Mouse (Mus musculus): ENCODE results near the gene Crtc3. TPM values are rescaled to one million over a fixed set of nuclear protein-coding genes. Genes with fewer than 3 reads are reported as not detected.

Gene Crtc3
- total RNA-seq, 2 experiments from 2014 or later = 21.4 to 25.9 TPM

DNA sequence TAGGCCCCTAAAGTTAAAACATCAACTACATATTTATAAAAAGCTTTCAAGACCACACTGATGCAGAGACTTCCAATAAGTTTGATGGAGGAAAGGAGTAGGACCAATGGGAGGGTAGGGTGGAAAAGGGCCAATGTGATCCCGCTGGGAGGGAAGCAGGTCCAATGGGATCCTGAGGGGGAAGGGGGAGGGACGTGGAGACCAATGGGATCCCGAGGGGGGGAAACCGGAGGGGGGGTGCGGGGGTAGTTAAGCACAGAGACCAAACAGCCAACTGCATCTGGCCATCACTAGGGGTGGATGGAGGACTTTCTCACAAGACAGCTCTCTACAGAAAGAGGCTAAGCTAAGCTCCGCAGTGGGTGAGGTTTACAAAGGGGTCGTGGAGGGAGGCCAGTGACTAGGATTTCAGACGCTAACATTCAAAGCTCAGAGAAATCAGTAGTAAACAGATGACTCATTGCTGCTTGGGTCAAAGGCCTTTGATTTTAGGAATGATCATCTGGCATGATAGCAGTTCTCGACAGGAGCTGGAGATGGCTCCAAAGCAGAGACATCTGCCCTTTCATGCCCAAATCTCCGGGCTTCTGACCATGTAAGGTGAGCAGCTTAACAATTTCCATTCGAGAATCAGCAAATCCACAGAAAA is 83.6 kb downstream of the Crtc3 start:
- no peak for DNase-seq (ENCODE audit: low spot score in 2 of 2)

DNA sequence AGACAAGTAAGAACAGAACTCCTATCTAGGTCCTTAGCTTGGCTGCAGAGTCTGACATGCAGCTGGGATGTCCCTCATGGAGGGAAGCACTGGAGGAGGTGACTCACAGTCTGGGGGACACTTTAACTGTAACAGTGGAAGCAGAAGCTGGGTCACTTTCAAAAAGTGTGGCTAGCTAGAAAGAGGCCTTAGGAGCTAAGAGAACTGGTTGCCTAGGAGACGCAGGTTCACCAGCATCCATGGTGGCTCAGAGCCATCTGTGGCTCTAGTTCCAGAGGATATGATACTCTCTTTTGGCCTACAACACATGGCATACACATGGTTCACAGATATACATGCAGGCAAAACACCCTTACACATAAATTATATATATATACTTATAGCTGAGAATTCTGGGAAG is 86.1 kb downstream of the Crtc3 start:
- DNase-seq (ENCODE audit: low spot score in 2 of 2) = no peak

- DNase-seq (ENCODE audit: low spot score in 2 of 2) = no peak
Measured at GRCm38 (mm10) chr7:80598436-80598985, 90.2 kb downstream of the Crtc3 start.

DNA sequence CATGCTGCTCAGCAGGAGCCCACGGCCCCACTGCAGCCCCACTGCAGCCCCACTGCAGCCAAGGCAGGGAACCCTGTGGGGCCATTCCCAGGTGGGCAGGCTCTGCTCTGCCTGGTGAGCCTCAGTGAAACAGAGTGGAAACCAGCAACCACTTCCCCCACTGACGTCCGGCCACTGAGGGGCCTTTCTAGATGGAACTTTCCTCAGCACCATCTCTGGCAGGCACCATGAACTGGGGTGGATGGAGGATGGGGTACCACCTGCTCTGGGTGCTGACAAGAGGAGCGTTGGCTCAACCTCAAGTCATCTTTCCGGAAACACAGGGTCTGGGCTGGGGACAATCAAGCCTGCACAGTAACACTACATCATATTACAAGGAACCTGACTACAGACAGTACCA is 90.8 kb downstream of the Crtc3 start:
- no peak for DNase-seq (ENCODE audit: low spot score in 2 of 2)

DNA sequence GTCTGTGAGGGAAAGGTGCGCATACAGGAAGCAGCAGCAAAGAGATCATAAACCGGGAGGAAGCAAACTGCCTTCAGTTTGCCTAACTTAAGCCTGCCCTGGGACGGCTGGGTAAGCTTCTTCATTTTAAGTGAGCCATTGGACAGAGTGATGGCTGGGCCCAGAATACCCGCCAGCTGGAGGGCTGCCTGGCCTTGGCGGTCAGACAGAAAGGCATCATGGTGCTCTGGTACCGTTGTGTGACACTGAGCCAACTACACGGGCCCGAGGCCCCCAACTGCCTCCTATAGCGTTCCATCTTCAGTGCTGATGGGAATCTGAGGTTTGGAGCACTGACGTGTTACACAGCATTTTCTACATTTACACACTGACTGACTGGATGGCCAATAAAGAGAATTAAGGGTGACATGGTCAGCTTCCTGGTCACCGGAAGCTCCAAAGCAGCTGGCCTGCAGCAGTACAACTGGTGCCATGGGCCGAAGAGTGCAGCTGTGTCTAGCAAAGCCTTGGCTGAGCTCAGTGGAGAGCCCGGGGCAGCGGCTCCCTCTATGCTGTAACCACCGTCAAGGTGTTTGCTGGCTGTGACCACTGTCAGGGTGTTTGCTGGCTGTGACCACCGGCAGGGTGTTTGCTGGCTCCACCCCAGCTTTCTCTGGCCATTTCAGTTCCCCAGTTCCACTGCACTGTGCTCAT is 99.5 kb downstream of the Crtc3 start:
- DNase-seq (ENCODE audit: low spot score in 2 of 2) = peak; percentile 54 to 69

DNA sequence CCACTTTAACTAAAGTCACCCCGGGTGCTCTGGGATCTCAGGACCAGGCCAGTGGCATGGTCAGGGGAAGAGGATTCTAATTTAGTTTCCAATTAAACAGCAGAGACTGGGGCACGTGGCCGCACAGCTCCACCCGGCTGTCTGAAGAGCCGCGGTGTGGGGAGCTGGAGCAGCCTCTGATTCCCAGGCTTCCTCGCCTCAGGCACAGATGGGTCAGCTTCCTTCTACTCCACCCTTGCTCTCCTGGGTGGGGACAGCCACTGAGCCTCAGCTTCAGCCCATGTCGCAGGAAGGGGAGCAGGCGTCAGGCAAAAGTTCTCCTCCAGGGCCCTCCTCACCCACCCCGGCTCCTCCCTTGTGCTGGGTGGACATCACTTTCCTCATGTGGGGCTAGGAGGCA is 101.0 kb downstream of the Crtc3 start:
- DNase-seq (ENCODE audit: low spot score in 2 of 2) = no peak

DNA sequence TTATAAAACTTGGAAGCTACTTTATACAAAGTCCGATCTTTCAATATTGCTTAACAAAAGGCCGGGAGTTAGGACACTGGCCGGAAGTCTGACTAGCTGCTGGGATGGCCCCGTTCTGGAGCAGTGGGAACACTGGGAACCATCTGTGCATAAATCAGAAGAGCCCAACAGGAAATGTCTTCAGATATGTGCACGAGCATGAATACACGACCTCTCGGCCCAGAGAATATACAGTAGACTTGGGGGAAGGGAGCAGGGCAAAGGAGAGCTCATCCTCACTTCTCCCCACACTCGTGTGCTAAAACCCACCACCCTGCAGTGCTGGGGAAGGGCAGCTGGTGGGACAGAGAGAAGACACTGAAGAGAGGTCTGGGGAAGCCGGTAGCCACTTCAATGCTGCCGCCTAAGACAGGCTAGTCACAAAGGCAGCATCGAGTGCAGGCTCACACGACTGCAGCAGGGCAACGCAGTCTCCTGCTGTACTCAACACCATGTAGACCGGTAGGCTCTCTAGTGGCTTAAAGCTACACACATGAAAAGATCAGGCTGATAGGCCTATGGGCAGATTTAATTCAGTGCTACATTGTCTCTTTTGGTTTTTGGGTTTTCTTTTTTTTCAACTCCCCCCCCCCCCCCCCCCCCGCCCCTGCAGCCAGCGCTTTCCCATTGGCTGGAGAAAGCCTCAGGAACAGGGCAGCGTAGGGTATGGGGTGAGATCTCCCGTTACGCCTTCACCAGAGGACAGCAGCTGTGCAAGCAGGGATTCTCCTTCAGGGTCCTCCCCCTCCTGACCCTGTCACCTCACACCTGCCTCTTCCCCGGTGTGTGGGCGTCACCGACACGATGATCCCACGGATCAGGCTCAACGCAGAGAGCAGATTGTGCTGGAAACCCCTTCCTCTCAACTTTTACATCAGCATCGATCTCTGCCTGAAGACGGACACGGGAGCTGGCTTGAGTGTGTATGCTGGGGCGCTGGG is 101.7 kb downstream of the Crtc3 start:
- DNase-seq (ENCODE audit: low spot score in 2 of 2) = no peak

- DNase-seq (ENCODE audit: low spot score in 2 of 2) = no peak
Measured at GRCm38 (mm10) chr7:80586161-80586560, 102.5 kb downstream of the Crtc3 start.

- no peak for DNase-seq (ENCODE audit: low spot score in 2 of 2)
Measured at GRCm38 (mm10) chr7:80585380-80585779, 103.3 kb downstream of the Crtc3 start.

GRCm38 (mm10) chr7:80583981-80584380 is 104.7 kb downstream of the Crtc3 start:
- DNase-seq (ENCODE audit: low spot score in 2 of 2) = peak; percentile 59 to 70

- no peak for DNase-seq (ENCODE audit: low spot score in 2 of 2)
Measured at GRCm38 (mm10) chr7:80582821-80583451, 105.7 kb downstream of the Crtc3 start.

- DNase-seq (ENCODE audit: low spot score in 2 of 2) = peak; percentile 51 to 68
Measured at GRCm38 (mm10) chr7:80580368-80580767, 108.3 kb downstream of the Crtc3 start.

GRCm38 (mm10) chr7:80577417-80577980 is 111.2 kb downstream of the Crtc3 start:
- no peak for DNase-seq (ENCODE audit: low spot score in 2 of 2)

DNA sequence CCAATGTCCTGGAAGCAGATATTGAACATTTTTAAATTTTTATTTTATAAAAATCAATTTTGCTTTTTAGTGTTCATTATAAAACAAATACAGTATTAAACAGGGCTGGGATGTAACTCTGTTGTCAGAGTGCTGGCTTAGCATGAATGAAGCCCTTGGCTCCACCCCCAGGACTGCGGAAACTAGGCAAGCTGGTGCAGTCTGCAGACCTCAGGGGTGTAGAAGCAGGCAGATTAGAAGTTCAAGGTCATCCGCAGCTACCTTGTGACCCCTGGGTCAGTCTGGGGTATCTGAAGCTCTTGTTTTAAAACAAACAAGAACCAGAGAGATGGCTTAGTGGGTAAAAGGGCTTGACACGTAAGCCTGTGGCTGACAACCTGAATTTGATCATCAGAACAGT is 112.1 kb downstream of the Crtc3 start:
- no peak for DNase-seq (ENCODE audit: low spot score in 2 of 2)

DNA sequence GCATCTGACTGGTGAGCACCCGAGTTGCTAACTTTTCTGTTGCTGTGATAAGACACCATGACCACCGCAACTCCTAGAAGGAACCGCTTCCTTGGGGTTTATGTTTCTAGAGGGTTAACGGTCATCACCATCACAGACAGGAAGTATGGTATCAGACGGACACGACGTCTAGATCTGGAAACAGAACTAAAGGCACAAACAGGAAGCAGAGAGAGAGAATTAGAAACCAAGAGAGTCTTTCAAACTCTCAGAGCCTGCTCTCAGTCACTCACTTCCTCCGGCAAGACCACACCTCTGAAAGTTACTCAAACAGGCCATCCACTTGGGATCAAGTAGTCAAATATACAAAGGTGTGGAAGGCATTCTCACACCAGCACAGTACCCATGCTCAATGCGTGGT is 112.9 kb downstream of the Crtc3 start:
- no peak for DNase-seq (ENCODE audit: low spot score in 2 of 2)

DNA sequence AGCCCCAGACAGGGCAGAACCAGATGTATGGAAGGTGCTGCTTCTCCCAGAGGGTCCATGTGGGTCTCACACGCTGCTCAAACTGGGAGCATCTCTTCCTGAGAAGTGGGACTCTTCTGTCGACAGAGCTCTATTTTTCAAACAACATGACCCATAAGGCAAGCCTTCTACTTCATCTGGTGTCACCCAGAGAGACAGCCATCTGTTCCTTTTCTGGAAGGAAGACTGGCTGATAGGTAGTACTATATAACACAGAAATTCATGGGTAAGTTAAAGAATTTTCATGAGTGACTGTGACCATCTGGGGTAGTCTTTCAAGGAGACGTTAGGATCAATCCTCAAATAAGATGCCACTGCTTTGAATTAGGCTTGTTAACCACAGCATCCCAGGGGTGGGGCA is 115.6 kb downstream of the Crtc3 start:
- no peak for DNase-seq (ENCODE audit: low spot score in 2 of 2)

GRCm38 (mm10) chr7:80567982-80568381 is 120.7 kb downstream of the Crtc3 start:
- DNase-seq (ENCODE audit: low spot score in 2 of 2) = no peak

DNA sequence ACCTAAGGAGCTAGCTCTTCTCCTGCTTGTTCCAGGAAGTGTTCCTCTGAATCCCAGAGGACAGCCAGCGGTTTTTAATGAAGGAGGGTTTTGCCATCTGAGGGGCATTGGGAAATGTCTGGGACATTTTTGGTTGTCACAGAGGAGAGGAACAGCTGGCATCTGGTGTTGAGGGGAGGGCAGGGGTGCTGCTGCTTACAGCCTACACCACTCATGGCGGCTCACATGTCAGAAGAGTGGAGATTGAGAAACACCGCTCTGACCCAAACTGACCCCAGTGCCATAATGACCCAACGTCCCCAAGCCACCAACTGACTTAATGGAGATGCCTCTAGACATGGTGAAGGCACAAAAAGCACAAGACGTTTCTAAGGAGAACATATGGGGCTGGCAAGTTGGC is 126.7 kb downstream of the Crtc3 start:
- no peak for DNase-seq (ENCODE audit: low spot score in 2 of 2)

- DNase-seq (ENCODE audit: low spot score in 2 of 2) = no peak
Measured at GRCm38 (mm10) chr7:80561271-80561670, 127.4 kb downstream of the Crtc3 start.

DNA sequence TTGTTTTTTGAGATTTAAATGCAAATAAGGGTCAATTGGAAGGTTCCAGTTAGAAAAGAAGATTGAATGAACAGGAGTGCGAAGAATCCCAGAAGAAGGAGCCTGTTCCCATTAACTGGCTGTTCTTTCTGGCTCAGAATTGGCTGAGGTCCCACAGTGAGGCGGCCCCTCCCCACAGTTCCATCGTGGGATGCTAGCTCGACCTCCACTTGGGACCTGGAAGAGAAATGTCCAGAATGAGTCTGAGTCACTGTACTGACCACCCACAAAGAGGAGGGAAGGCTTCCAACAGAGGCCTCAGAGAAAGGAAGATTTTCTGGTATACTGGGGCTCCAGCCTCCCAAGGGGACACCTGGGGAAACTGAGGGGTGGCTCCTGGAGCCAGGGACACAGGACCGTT is 130.1 kb downstream of the Crtc3 start:
- no peak for DNase-seq (ENCODE audit: low spot score in 2 of 2)

- no peak for DNase-seq (ENCODE audit: low spot score in 2 of 2)
Measured at GRCm38 (mm10) chr7:80558101-80558500, 130.6 kb downstream of the Crtc3 start.

Measured in layer of hippocampus, postnatal 10 days (tissue).